Mouse (Mus musculus): ENCODE measurements around the gene Eps15.
A peak's percentile ranks its signal among the peaks of the same experiment; 100 is the strongest.
"Not testable (repeated sequence)": the region's sequence is repeated elsewhere in the genome, so short reads cannot be mapped to it uniquely, and the experiment has no call there.

Gene Eps15

DNA sequence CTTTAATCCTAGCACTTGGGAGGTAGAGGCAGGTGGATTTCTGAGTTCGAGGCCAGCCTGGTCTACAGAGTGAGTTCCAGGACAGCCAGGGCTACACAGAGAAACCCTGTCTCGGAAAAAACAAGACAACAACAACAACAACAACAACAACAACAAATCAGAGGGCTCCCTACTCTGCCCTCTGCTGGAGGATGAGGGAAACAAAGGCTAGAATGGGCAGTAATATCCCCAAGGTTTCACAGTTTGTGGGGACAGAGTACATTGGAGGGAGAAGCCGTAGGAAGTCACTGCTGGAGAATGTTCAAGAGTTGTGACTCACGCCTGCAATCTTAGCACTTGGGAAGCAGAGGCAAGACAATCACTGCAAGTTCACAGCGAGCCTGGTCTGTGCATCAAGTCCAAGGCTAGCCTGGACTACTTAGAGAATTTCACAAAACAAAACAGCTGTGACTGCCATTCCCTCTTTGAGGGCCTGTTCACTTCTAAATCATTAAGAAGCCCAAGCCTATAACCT is 121.2 kb downstream of the Eps15 start:
- no peak for DNase-seq (ENCODE audit: inconsistent ontology term)

- not testable (repeated sequence) for DNase-seq (ENCODE audit: inconsistent ontology term)
Measured at GRCm38 (mm10) chr4:109404908-109405307, 124.8 kb downstream of the Eps15 start.

DNA sequence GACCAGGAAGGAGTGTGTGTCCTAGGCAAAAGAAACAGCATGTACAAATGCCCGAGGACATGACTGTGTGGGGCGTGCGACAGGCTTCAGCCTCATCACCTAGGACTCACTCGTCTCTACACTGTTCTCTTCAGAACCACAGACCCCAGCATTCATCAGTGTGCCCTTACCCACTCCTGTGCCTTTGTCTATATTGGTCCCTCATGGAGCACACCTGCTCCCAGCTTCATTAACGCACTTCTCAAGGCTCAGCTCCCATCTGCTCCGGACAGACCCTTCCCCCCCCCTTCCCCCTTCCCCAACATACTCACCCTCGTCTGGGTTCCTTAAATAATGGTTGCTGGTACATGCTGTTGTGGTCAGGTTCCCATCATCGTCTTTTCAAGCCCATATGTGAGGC is 125.3 kb downstream of the Eps15 start:
- no peak for DNase-seq (ENCODE audit: inconsistent ontology term)

GRCm38 (mm10) chr4:109406054-109406485 is 126.0 kb downstream of the Eps15 start:
- DNase-seq (ENCODE audit: inconsistent ontology term): peak; percentile 76

DNA sequence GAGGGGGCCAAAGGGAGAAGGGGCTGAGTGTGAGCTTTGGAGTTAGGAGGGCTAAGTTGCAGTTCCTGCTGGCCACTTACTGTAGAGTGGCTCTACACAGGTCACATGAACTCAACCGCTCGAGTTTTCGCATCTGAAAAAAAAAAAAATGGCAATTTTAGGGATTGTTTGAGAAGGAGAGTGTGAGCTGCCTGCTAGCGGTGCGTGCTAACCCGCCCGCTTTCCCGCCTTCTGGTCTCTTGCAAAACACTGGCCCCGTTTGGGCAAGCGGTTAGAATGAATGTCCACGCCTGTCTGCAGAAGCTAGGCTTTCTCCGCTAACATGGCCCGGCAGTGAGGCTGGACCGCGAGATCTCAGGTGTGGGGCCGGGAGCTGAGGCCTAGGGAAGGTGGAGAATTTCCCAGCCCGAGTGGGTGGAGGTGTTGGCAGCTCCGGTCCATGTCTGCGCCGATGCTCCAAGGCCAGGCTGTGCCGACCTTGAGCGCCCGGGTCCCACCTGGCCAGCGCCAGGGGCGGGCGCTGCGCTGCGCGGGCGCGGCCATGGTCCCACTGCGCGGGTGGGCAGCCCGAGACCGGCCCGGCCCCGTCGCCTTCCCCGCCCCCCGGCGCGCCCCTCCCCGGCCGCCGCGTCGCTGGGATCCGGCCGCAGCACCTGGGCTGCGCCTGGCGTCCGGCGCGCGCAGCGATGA is 126.6 kb downstream of the Eps15 start, which contains the start of gene Ttc39a:
Gene Ttc39a (plus strand): TSS at position 138 of the 690 bp plus-strand sequence.
- DNase-seq (ENCODE audit: inconsistent ontology term): peak; percentile 58

DNA sequence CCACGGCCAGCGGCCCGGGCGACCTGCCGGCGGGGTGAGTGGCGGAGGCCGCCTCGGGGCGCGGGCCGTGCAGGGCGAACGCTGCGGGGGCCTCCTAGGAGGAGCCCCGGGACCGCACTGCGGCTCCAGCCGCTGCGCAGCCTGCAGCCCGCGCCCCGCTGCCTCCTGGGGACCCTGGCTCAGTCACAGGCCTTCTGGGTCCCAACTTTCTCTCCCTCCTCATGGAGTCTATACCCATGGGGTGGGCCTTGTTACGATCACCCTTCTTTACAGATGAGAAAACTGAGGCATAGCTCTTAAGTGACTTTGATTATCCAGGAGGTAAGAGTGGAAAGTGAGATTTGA is 127.1 kb downstream of the Eps15 start:
- DNase-seq (ENCODE audit: inconsistent ontology term): no peak

DNA sequence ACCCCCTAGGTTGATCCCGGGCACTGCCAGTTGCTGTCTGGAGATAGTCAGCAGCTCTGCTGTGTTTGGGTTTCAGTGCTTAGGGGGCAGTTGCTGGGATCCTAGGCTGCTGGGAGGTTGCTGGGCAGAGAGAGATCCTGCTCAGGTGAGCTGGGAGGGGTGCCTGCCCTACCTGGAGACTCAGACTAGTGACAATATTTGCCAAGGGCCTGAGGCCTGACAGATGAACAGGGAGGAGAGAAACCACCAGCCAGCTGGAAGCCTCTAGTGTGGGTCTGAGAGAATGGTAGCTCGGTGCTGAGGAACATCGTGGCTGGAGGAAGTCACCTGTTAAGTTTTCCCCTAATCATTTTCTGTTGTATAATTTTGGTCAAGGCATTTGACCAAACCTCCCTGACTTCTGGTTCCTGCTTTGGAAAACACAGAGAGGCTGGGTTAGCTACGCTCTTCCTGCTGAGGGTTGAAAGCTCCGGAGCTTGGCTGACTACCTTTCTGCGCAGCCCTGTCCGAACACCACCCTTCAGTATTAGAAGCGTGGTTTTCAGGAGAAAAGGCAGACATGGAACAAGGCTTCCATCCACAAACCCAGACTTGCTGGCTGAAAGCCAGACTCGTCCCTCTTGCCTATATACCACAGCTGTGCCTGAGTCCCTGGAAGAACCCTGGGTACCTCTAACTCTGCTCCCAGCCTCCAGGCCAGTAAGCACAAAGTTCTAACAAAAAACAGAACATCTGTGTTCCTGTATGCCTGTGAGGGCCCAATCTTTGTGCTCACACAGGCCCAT is 127.8 kb downstream of the Eps15 start:
- no peak for DNase-seq (ENCODE audit: inconsistent ontology term)

DNA sequence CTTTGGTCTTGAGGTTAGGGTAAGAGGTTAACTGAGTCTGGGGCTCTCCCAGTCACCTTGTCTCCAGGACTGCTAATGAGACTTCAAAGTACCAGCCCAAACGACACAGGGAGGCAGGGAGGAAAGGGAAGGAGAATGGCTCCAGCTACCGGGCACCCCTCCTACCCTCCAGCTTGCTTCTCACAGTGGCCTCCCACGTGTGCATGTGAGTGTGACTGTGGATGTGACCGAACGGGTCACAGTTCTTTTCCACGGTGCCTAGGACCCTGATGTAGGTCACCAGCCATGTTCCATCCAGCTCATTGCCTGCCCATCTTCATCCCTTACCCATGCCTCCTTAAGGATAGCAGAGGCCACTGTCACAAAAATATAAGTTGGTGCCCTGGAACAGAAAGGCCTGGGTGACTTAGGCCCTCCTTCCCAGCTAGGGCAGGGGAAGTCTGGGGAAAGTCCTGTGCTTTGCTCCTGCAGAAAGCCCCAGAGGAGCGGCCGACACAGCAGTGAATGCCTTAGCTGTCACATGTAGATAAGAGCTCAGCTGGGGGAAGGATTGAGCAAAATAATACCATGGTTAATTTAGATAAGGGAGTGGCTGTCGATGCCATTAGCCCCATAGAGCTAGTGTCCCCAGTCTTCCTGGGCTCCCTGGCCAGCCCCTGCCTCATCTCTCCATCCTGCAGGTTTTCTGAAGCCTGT is 130.8 kb downstream of the Eps15 start:
- no peak for DNase-seq (ENCODE audit: inconsistent ontology term)

GRCm38 (mm10) chr4:109411377-109411967 is 131.4 kb downstream of the Eps15 start:
- DNase-seq (ENCODE audit: inconsistent ontology term): no peak

GRCm38 (mm10) chr4:109412233-109412632 is 132.2 kb downstream of the Eps15 start:
- DNase-seq (ENCODE audit: inconsistent ontology term): no peak

GRCm38 (mm10) chr4:109417998-109418397 is 137.9 kb downstream of the Eps15 start:
- no peak for DNase-seq (ENCODE audit: inconsistent ontology term)

DNA sequence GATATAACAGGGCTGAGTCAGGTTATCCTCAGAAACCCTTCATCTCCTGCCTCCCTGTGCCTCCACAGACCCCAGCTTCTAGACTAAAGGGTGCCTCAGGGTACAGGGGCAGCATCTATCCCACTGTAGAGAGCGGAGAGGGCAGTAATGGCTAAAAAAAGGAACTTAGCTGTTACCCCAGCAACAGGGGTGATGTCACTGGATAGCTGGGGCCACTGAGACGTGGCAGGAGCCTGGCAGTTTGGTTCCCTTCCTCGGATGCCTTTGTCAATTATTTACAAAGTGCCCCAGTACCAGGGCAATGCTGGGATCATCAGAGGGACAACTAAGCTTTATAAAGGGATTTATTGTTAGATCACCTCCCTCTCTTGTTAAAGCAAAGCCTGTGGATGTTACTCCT is 138.9 kb downstream of the Eps15 start:
- no peak for DNase-seq (ENCODE audit: inconsistent ontology term)

DNA sequence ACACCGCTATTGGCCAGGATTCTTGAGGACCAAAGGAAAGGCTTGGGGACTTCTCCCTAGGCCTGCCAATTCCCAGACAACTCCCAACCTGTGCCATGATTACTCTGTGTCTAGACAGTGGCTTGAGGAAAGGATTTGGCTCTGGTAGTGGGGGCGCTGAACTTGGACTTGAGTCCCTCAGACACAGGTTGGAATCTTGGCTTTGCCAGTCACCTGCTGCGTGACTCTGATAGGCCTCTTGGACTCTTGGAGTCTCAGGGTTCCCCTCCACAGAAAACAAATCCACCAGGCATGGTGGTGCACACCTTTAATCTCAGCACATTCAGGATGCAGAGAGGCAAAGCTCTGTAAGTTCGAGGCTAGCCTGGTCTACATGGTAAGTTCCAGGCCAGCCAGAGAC is 139.5 kb downstream of the Eps15 start:
- no peak for DNase-seq (ENCODE audit: inconsistent ontology term)

DNA sequence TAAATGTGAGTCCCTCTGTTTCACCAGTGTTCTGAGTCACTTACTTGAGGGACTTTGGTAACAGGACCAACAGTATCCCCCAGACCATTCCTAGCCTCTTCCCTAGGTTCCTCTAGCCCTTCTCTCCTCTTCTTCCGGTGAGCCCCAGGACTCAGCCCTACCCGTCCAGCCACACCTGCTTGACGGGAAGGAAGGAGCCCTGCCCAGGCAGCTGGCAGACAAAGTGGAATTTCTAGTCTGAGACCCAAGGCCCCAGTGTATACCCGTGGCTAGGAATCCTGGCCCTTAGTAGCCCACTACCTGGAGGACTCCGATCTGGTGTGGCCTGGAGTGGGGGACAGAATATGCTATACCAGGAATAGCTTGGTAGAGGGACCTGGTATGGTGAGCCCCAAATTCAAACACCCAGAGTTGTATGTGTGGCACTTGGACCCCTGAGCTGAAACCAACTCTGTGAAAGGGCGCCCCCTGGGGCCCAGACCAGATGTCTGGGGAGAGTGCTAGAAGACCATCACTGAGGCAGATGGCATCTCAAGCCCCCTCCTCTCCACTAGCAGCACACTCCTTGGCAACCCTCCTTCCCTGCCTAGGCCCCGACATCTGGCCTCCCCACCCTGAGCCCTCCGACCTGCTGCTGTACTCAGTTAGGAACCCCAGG is 140.2 kb downstream of the Eps15 start:
- no peak for DNase-seq (ENCODE audit: inconsistent ontology term)

- DNase-seq (ENCODE audit: inconsistent ontology term): no peak
Measured at GRCm38 (mm10) chr4:109421608-109422007, 141.5 kb downstream of the Eps15 start.

DNA sequence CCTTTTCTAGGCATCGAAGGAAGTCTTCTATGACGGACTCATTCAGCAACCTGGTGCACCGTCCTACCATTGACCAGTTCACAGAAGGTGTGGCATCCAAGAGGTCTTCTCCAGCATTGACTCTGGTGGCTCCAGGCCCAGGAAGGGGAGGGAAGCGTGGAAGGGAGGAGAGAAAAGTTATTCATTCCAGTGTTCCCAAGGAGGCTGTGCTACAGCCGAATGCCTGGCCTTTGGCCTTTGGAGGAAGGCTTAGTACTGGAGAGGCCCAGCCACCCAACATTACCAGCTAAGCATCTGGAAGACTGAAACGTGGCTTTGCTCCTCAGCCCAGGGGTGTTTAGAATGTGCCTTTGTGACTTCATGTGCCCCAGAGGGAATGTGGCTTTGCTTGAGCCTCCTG is 142.4 kb downstream of the Eps15 start:
- DNase-seq (ENCODE audit: inconsistent ontology term): no peak

DNA sequence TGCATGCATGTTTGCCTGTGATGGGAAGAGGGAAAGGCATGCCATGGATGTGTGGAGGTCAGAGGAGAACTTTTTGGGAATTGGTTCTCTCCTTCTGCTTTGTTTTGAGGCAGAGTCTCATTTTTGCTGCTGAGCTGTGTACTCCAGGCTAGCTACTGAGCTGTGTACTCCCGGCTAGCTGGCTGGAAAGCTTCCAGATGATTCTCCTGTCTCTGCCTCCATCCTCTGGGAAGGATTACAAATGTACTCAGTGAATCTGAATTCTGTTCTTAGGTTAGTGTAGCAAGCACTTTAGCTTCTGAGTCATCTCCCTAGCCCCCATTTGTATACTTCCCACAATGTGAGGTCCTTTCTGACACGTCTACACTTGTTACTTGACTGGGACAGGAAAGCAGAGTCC is 143.4 kb downstream of the Eps15 start:
- DNase-seq (ENCODE audit: inconsistent ontology term): no peak

- no peak for DNase-seq (ENCODE audit: inconsistent ontology term)
Measured at GRCm38 (mm10) chr4:109427058-109427457, 147.0 kb downstream of the Eps15 start.

- DNase-seq (ENCODE audit: inconsistent ontology term): no peak
Measured at GRCm38 (mm10) chr4:109430250-109430649, 150.2 kb downstream of the Eps15 start.

DNA sequence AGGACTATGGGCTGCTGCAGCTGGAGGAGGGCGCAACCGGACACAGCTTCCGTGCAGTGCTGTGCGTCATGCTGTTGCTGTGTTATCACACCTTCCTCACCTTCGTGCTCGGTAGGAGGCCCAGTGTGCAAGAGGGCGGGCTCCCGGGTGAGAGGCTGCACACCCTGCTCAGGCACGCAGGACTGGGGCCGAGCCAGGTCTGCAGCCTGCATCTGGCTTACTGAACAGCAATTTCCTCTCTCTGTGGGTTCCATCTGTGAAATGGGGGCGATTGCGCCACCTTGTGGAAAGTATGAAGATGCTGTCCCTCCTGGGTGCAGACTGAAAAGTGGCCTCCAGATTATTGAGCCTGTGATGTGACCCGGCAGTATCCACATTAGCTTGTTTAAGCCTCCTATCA is 150.8 kb downstream of the Eps15 start:
- DNase-seq (ENCODE audit: inconsistent ontology term): peak; percentile 56

DNA sequence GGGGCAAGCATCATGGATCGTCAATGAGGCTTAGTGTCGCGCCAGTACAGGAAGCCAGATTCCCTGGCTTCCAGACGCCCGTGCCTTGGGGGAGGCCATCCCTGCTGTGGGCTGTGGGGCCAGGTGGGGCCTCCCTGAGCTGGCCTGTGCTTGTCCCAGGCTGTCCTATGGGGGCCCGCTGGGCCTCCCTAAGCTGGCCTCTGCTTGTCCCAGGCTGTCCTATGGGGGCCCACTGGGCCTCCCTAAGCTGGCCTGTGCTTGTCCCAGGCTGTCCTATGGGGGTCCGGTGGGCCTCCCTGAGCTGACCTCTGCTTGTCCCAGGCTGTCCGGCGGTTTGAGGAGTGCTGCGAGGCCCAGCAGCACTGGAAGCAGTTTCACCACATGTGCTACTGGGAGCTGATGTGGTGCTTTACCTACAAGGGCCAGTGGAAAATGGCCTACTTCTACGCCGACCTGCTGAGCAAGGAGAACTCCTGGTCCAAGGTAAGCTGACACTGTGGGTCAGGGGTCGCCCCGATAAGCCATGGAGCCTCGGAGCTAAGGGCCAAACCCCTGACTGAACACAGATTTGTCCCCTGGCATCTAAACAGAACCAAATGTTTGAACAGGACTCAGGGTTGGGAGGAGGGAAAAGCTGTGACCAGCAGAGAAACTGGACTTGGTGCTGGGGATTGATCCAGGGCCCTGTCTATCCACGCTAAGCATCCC is 152.8 kb downstream of the Eps15 start:
- no peak for DNase-seq (ENCODE audit: inconsistent ontology term)
